Mouse (Mus musculus) midbrain, embryonic 13.5 days (tissue): Measurements from ENCODE around the gene Arhgef7. TPM values are rescaled to one million over a fixed set of nuclear protein-coding genes. Genes with fewer than 3 reads are reported as not detected.
"Not testable (repeated sequence)": the region's sequence is repeated elsewhere in the genome, so short reads cannot be mapped to it uniquely, and the experiment has no call there.

Experiments used
- ATAC-seq: fragments of 200-750 bp; cut with Nextera tagmentation; 2 replicates; pipeline ENCODE4 v1.8.0; 2017; ENCODE audit warnings: mild to moderate bottlenecking, moderate TSS enrichment, moderate library complexity
- H3K27ac ChIP-seq: fragments of 300-500 bp; sonication (generic); 2 replicates; pipeline ENCODE4 v1.5.1; 2015; ENCODE audit warnings: inconsistent platforms, mild to moderate bottlenecking, moderate library complexity
- H3K27me3 ChIP-seq: fragments of 300-500 bp; sonication (generic); 2 replicates; pipeline ENCODE4 v1.6.1; 2015; ENCODE audit warnings: mild to moderate bottlenecking, inconsistent platforms
- H3K36me3 ChIP-seq: fragments of 300-500 bp; sonication (generic); 2 replicates; pipeline ENCODE4 v1.6.1; 2015; ENCODE audit warnings: mild to moderate bottlenecking, inconsistent platforms
- H3K4me1 ChIP-seq: fragments of 300-500 bp; sonication (generic); replicated peaks from 2 replicates; pipeline ENCODE4 v1.6.1; 2015; ENCODE audit warnings: inconsistent platforms
- H3K4me2 ChIP-seq: fragments of 300-500 bp; sonication (generic); replicated peaks from 2 replicates; pipeline ENCODE4 v1.6.1; 2015; ENCODE audit warnings: moderate library complexity, mild to moderate bottlenecking, inconsistent platforms
- H3K4me3 ChIP-seq: fragments of 300-500 bp; sonication (generic); replicated peaks from 2 replicates; pipeline ENCODE4 v1.5.1; 2015; ENCODE audit warnings: mild to moderate bottlenecking, inconsistent platforms
- H3K9ac ChIP-seq: fragments of 300-500 bp; sonication (generic); replicated peaks from 2 replicates; pipeline ENCODE4 v1.6.1; 2015; ENCODE audit warnings: mild to moderate bottlenecking, inconsistent platforms
- H3K9me3 ChIP-seq: fragments of 300-500 bp; sonication (generic); 2 replicates; pipeline ENCODE4 v1.6.1; 2016; ENCODE audit warnings: mild to moderate bottlenecking, inconsistent platforms
- WGBS: fragments of 180-500 bp; shearing (Covaris S2); methylation state at CpG from one replicate; pipeline ENCODE4 v1.1.7; 2015; 5-methylcytosine and 5-hydroxymethylcytosine counted together
- polyA plus RNA-seq: library from polyadenylated mRNA; unstranded; fragments of >200 nt; fragmentation: Nextera tagmentation; extraction: Ambion mirVana; gene quantifications from 2 replicates; pipeline ENCODE4 v1.2.1, GENCODE M21; 2015

Arhgef7 gene
- polyA plus RNA-seq, 1 experiment from 2014 or later: 66.3 TPM

- Histone ChIP-seq H3K4me2 (no peak overlapping the region), H3K9ac (no peak overlapping the region), H3K36me3 (no peaks in the 10 kb centered on the region), H3K4me1 (no peaks in the 10 kb centered on the region), H3K27ac (no peak overlapping the region), H3K4me3 (no peak overlapping the region), H3K9me3 (no peaks in the 10 kb centered on the region; the same call in 1 of the 2 replicates), H3K27me3 (no peaks in the 10 kb centered on the region)
- no peak for ATAC-seq
Measured at GRCm38 (mm10) chr8:11867832-11868231, 140.3 kb downstream of the Arhgef7 start.

GRCm38 (mm10) chr8:11874227-11874626 lies 146.7 kb downstream of the Arhgef7 start:
- H3K4me2 ChIP-seq, H3K4me3 ChIP-seq, H3K4me1 ChIP-seq, H3K9ac ChIP-seq, H3K27me3 ChIP-seq, H3K36me3 ChIP-seq, ATAC-seq, H3K9me3 ChIP-seq, H3K27ac ChIP-seq: not testable (repeated sequence)
- 92% methylated on average over 6 of the region's 6 CpGs for WGBS

- 96% methylated on average over 3 of the region's 3 CpGs for WGBS
- Histone ChIP-seq H3K4me1 (peaks cover 30% of the 10 kb centered on the region), H3K27me3 (no peaks in the 10 kb centered on the region), H3K4me3 (no peak overlapping the region), H3K9me3 (peaks cover 7% of the 10 kb centered on the region; the same call in 1 of the 2 replicates), H3K36me3 (no peaks in the 10 kb centered on the region), H3K27ac (no peak overlapping the region), H3K4me2 (no peak overlapping the region), H3K9ac (no peak overlapping the region)
- no peak for ATAC-seq
Measured at GRCm38 (mm10) chr8:11884646-11885045, 157.1 kb downstream of the Arhgef7 start.

Other genes with a start within 250 kb of the Arhgef7 start
- gene Rab20, start 249.0 kb upstream of the Arhgef7 start, polyA plus RNA-seq: 0.28 and 0.36 TPM in 2 replicates
- gene Naxd, start 230.2 kb upstream of the Arhgef7 start, polyA plus RNA-seq: 151 and 158 TPM in 2 replicates
- gene Cars2, start 176.9 kb upstream of the Arhgef7 start, polyA plus RNA-seq: 21.0 and 23.8 TPM in 2 replicates
- 46.1 and 46.7 TPM in 2 replicates for gene Ing1, start 172.2 kb upstream of the Arhgef7 start, polyA plus RNA-seq
- gene Ankrd10, start 92.0 kb upstream of the Arhgef7 start, polyA plus RNA-seq: 100 TPM in 2 replicates
- 0.12 TPM in 1 of 2 replicates, not detected in the other for gene 1700016D06Rik, start 26.7 kb upstream of the Arhgef7 start, polyA plus RNA-seq
- 0.34 and 0.40 TPM in 2 replicates for gene Tex29, start 112.8 kb downstream of the Arhgef7 start, polyA plus RNA-seq